Mouse (Mus musculus) urinary bladder, adult 2 months (tissue): ENCODE measurements around the gene Rhox12. TPM values are rescaled to one million over a fixed set of nuclear protein-coding genes. Genes with fewer than 3 reads are reported as not detected.

ENCODE experiments used
- DNase-seq: peaks from one replicate; pipeline ENCODE4 v3.0.0; 2022; ENCODE audit warnings: low spot score
- polyA plus RNA-seq: library from polyadenylated mRNA; depleted of rRNA; stranded (reverse); fragments of >200 nt; gene quantifications from 2 replicates; pipeline ENCODE4 v1.2.3, GENCODE M21; 2012; rRNA removed

Rhox12 gene
- polyA plus RNA-seq, result not detected in 2 replicates

GRCm38 (mm10) chrX:38110807-38111206 lies at the start of gene Rhox12:
TSS of gene Rhox12 (minus strand) at chrX:38110907.
- DNase-seq, result no peak

GRCm38 (mm10) chrX:38159097-38159496 lies 48.4 kb upstream of the Rhox12 start:
- no peak for DNase-seq

GRCm38 (mm10) chrX:38121478-38121877 lies 10.8 kb upstream of the Rhox12 start:
- no peak for DNase-seq

GRCm38 (mm10) chrX:38120982-38121381 lies 10.3 kb upstream of the Rhox12 start, which contains the start of gene Rhox13:
TSS of gene Rhox13 (plus strand) at chrX:38121219.
- DNase-seq, result no peak

- no peak for DNase-seq
These were observed 25.7 kb downstream of the Rhox12 start, which contains the start of gene Rhox11 for GRCm38 (mm10) chrX:38085041-38085440. TSS of gene Rhox11 (minus strand) at chrX:38085141.

- DNase-seq, result peak; percentile 25
These were observed 26.5 kb downstream of the Rhox12 start for GRCm38 (mm10) chrX:38084226-38084625.

- DNase-seq, result no peak
These were observed 44.5 kb downstream of the Rhox12 start, which contains the start of gene Rhox10 for GRCm38 (mm10) chrX:38066175-38066574. TSS of gene Rhox10 (plus strand) at chrX:38066475.

- no peak for DNase-seq
These were observed 49.2 kb downstream of the Rhox12 start for GRCm38 (mm10) chrX:38061544-38061943.

Other genes starting within 250 kb of the Rhox12 start
- 0.09 TPM in 1 of 2 replicates, not detected in the other for gene Rhox8, start 232.0 kb downstream of the Rhox12 start, polyA plus RNA-seq
- gene Rhox7b, start 213.7 kb downstream of the Rhox12 start, polyA plus RNA-seq, result 0.06 and 0.10 TPM in 2 replicates
- not detected in 2 replicates for gene Rhox9, start 209.1 kb downstream of the Rhox12 start, polyA plus RNA-seq
- not detected in 2 replicates for gene Btg1-ps1, start 92.1 kb downstream of the Rhox12 start, polyA plus RNA-seq
- not detected in 2 replicates for gene Btg1-ps2, start 67.8 kb downstream of the Rhox12 start, polyA plus RNA-seq
- not detected in 2 replicates for gene Rhox10, start 44.4 kb downstream of the Rhox12 start, polyA plus RNA-seq
- not detected in 2 replicates for gene Rhox11, start 25.8 kb downstream of the Rhox12 start, polyA plus RNA-seq
- gene Rhox13, start 10.3 kb upstream of the Rhox12 start, polyA plus RNA-seq, result not detected in 2 replicates
- 8.6 and 8.9 TPM in 2 replicates for gene Zbtb33, start 78.9 kb upstream of the Rhox12 start, polyA plus RNA-seq
- gene Tmem255a, start 141.5 kb upstream of the Rhox12 start, polyA plus RNA-seq, result 5.6 and 6.0 TPM in 2 replicates
- not detected in 2 replicates for gene Atp1b4, start 205.3 kb upstream of the Rhox12 start, polyA plus RNA-seq